Mouse (Mus musculus): Measurements from ENCODE around the gene Ndufa8. TPM values are rescaled to one million over a fixed set of nuclear protein-coding genes. Genes with fewer than 3 reads are reported as not detected.

Ndufa8 gene
- polyA plus RNA-seq, 1 experiment from 2014 or later = 239 TPM

- H3K9ac ChIP-seq (ENCODE audit: low read length) = no peak overlapping the region
- 0 out of 2 replicates have a peak, but pooled peaks cover 2% of the 10 kb centered on the region for H3K4me1 ChIP-seq (replicated peaks; ENCODE audit: control insufficient read depth, insufficient read depth, low read length)
- 100% methylated on average over 1 of the region's 1 CpGs for WGBS
- H3K27me3 ChIP-seq (ENCODE audit: control insufficient read depth, insufficient read depth, low read depth, low read length) = peaks cover 12% of the 10 kb centered on the region
- no peaks in the 10 kb centered on the region for H3K36me3 ChIP-seq (ENCODE audit: control insufficient read depth, insufficient read depth, low read length)
- H3K27ac ChIP-seq (ENCODE audit: low read length) = no peak overlapping the region
- no peaks in the 10 kb centered on the region for H3K9me3 ChIP-seq (ENCODE audit: control insufficient read depth, low read length)
- no peak overlapping the region for H3K4me3 ChIP-seq (ENCODE audit: low read length)
- H3K4me2 ChIP-seq (ENCODE audit: low read depth, low read length) = no peak overlapping the region
- no peak for ATAC-seq (ENCODE audit: low read depth)
Measured at GRCm38 (mm10) chr2:36085041-36085440, 35.8 kb upstream of the Ndufa8 start.

GRCm38 (mm10) chr2:36082802-36083580 is 33.8 kb upstream of the Ndufa8 start:
- WGBS = 84% methylated on average over 9 of the region's 9 CpGs
- Histone ChIP-seq H3K27ac (ENCODE audit: low read length) (no peak overlapping the region), H3K4me2 (ENCODE audit: low read depth, low read length) (no peak overlapping the region), H3K9me3 (ENCODE audit: control insufficient read depth, low read length) (no peaks in the 10 kb centered on the region), H3K36me3 (ENCODE audit: control insufficient read depth, insufficient read depth, low read length) (no peaks in the 10 kb centered on the region), H3K4me1 (replicated peaks; ENCODE audit: control insufficient read depth, insufficient read depth, low read length) (0 out of 2 replicates have a peak, but pooled peaks cover 2% of the 10 kb centered on the region), H3K4me3 (ENCODE audit: low read length) (no peak overlapping the region), H3K9ac (ENCODE audit: low read length) (no peak overlapping the region), H3K27me3 (ENCODE audit: control insufficient read depth, insufficient read depth, low read depth, low read length) (peaks cover 4% of the 10 kb centered on the region)
- no peak for ATAC-seq (ENCODE audit: low read depth)

GRCm38 (mm10) chr2:36081446-36081845 is 32.2 kb upstream of the Ndufa8 start:
- no peaks in the 10 kb centered on the region for H3K36me3 ChIP-seq (ENCODE audit: control insufficient read depth, insufficient read depth, low read length)
- H3K4me3 ChIP-seq (ENCODE audit: low read length) = no peak overlapping the region
- no peak overlapping the region for H3K4me2 ChIP-seq (ENCODE audit: low read depth, low read length)
- no peak overlapping the region for H3K9ac ChIP-seq (ENCODE audit: low read length)
- 14% methylated on average over 9 of the region's 9 CpGs for WGBS
- H3K4me1 ChIP-seq (replicated peaks; ENCODE audit: control insufficient read depth, insufficient read depth, low read length) = 0 out of 2 replicates have a peak, but pooled peaks cover 2% of the 10 kb centered on the region
- H3K27ac ChIP-seq (ENCODE audit: low read length) = no peak overlapping the region
- no peaks in the 10 kb centered on the region for H3K9me3 ChIP-seq (ENCODE audit: control insufficient read depth, low read length)
- ATAC-seq (ENCODE audit: low read depth) = no peak
- H3K27me3 ChIP-seq (ENCODE audit: control insufficient read depth, insufficient read depth, low read depth, low read length) = no peaks in the 10 kb centered on the region

- Histone ChIP-seq H3K9ac (ENCODE audit: low read length) (no peak overlapping the region), H3K36me3 (ENCODE audit: control insufficient read depth, insufficient read depth, low read length) (no peaks in the 10 kb centered on the region), H3K9me3 (ENCODE audit: control insufficient read depth, low read length) (no peaks in the 10 kb centered on the region), H3K4me1 (replicated peaks; ENCODE audit: control insufficient read depth, insufficient read depth, low read length) (0 out of 2 replicates have a peak, but pooled peaks cover 2% of the 10 kb centered on the region), H3K27me3 (ENCODE audit: control insufficient read depth, insufficient read depth, low read depth, low read length) (no peaks in the 10 kb centered on the region; the same call in 1 of the 2 replicates), H3K4me2 (ENCODE audit: low read depth, low read length) (no peak overlapping the region), H3K27ac (ENCODE audit: low read length) (no peak overlapping the region), H3K4me3 (ENCODE audit: low read length) (no peak overlapping the region)
- 15% methylated on average over 11 of the region's 11 CpGs for WGBS
- ATAC-seq (ENCODE audit: low read depth) = no peak
Measured at GRCm38 (mm10) chr2:36077160-36077761, 28.1 kb upstream of the Ndufa8 start.

- Histone ChIP-seq H3K9ac (ENCODE audit: low read length) (no peak overlapping the region), H3K4me2 (ENCODE audit: low read depth, low read length) (no peak overlapping the region), H3K36me3 (ENCODE audit: control insufficient read depth, insufficient read depth, low read length) (no peaks in the 10 kb centered on the region), H3K4me1 (replicated peaks; ENCODE audit: control insufficient read depth, insufficient read depth, low read length) (no peaks in the 10 kb centered on the region), H3K27ac (ENCODE audit: low read length) (no peak overlapping the region), H3K4me3 (ENCODE audit: low read length) (no peak overlapping the region), H3K27me3 (ENCODE audit: control insufficient read depth, insufficient read depth, low read depth, low read length) (no peaks in the 10 kb centered on the region; the same call in 1 of the 2 replicates), H3K9me3 (ENCODE audit: control insufficient read depth, low read length) (no peaks in the 10 kb centered on the region)
- no peak for ATAC-seq (ENCODE audit: low read depth)
- 91% methylated on average over 5 of the region's 5 CpGs for WGBS
Measured at GRCm38 (mm10) chr2:36075210-36075609, 26.0 kb upstream of the Ndufa8 start.

GRCm38 (mm10) chr2:36073781-36074180 is 24.6 kb upstream of the Ndufa8 start:
- Histone ChIP-seq H3K36me3 (ENCODE audit: control insufficient read depth, insufficient read depth, low read length) (no peaks in the 10 kb centered on the region), H3K9me3 (ENCODE audit: control insufficient read depth, low read length) (no peaks in the 10 kb centered on the region), H3K4me1 (replicated peaks; ENCODE audit: control insufficient read depth, insufficient read depth, low read length) (no peaks in the 10 kb centered on the region), H3K4me3 (ENCODE audit: low read length) (no peak overlapping the region), H3K27me3 (ENCODE audit: control insufficient read depth, insufficient read depth, low read depth, low read length) (no peaks in the 10 kb centered on the region; the same call in 1 of the 2 replicates), H3K9ac (ENCODE audit: low read length) (no peak overlapping the region), H3K4me2 (ENCODE audit: low read depth, low read length) (no peak overlapping the region), H3K27ac (ENCODE audit: low read length) (no peak overlapping the region)
- 50% methylated on average over 3 of the region's 3 CpGs for whole genome bisulfite sequencing
- ATAC-seq (ENCODE audit: low read depth) = no peak

GRCm38 (mm10) chr2:36071660-36072305 is 22.6 kb upstream of the Ndufa8 start:
- Histone ChIP-seq H3K4me3 (ENCODE audit: low read length) (no peak overlapping the region), H3K27ac (ENCODE audit: low read length) (no peak overlapping the region), H3K9me3 (ENCODE audit: control insufficient read depth, low read length) (no peaks in the 10 kb centered on the region), H3K4me2 (ENCODE audit: low read depth, low read length) (no peak overlapping the region), H3K4me1 (replicated peaks; ENCODE audit: control insufficient read depth, insufficient read depth, low read length) (no peaks in the 10 kb centered on the region), H3K9ac (ENCODE audit: low read length) (no peak overlapping the region), H3K27me3 (ENCODE audit: control insufficient read depth, insufficient read depth, low read depth, low read length) (no peaks in the 10 kb centered on the region; the same call in 1 of the 2 replicates), H3K36me3 (ENCODE audit: control insufficient read depth, insufficient read depth, low read length) (no peaks in the 10 kb centered on the region)
- no peak for ATAC-seq (ENCODE audit: low read depth)
- 61% methylated on average over 8 of the region's 8 CpGs for WGBS

GRCm38 (mm10) chr2:36067132-36067531 is 17.9 kb upstream of the Ndufa8 start:
- no peaks in the 10 kb centered on the region for H3K4me1 ChIP-seq (replicated peaks; ENCODE audit: control insufficient read depth, insufficient read depth, low read length)
- ATAC-seq (ENCODE audit: low read depth) = no peak
- no peak overlapping the region for H3K9ac ChIP-seq (ENCODE audit: low read length)
- 70% methylated on average over 9 of the region's 9 CpGs for WGBS
- H3K9me3 ChIP-seq (ENCODE audit: control insufficient read depth, low read length) = no peaks in the 10 kb centered on the region
- no peaks in the 10 kb centered on the region for H3K36me3 ChIP-seq (ENCODE audit: control insufficient read depth, insufficient read depth, low read length)
- no peaks in the 10 kb centered on the region for H3K27me3 ChIP-seq (ENCODE audit: control insufficient read depth, insufficient read depth, low read depth, low read length)
- H3K27ac ChIP-seq (ENCODE audit: low read length) = no peak overlapping the region
- H3K4me3 ChIP-seq (ENCODE audit: low read length) = no peak overlapping the region
- H3K4me2 ChIP-seq (ENCODE audit: low read depth, low read length) = no peak overlapping the region

- Histone ChIP-seq H3K27ac (ENCODE audit: low read length) (no peak overlapping the region), H3K36me3 (ENCODE audit: control insufficient read depth, insufficient read depth, low read length) (no peaks in the 10 kb centered on the region), H3K4me1 (replicated peaks; ENCODE audit: control insufficient read depth, insufficient read depth, low read length) (no peaks in the 10 kb centered on the region), H3K4me2 (ENCODE audit: low read depth, low read length) (no peak overlapping the region), H3K9me3 (ENCODE audit: control insufficient read depth, low read length) (no peaks in the 10 kb centered on the region), H3K4me3 (ENCODE audit: low read length) (no peak overlapping the region), H3K27me3 (ENCODE audit: control insufficient read depth, insufficient read depth, low read depth, low read length) (no peaks in the 10 kb centered on the region), H3K9ac (ENCODE audit: low read length) (no peak overlapping the region)
- 44% methylated on average over 5 of the region's 5 CpGs for WGBS
- no peak for ATAC-seq (ENCODE audit: low read depth)
Measured at GRCm38 (mm10) chr2:36061409-36061808, 12.2 kb upstream of the Ndufa8 start.

All from lung, embryonic 16.5 days (tissue).